Mouse (Mus musculus): ENCODE measurements around the gene Ptn. TPM values are rescaled to one million over a fixed set of nuclear protein-coding genes. Genes with fewer than 3 reads are reported as not detected.

The Ptn gene
- polyA plus RNA-seq, 1 experiment from 2014 or later = 472 TPM

GRCm38 (mm10) chr6:36806906-36807305 lies 3.1 kb downstream of the Ptn start:
- H3K27me3 ChIP-seq (replicated peaks; ENCODE audit: control insufficient read depth, insufficient read depth, low read length) = no peaks in the 10 kb centered on the region
- no peaks in the 10 kb centered on the region for H3K36me3 ChIP-seq (ENCODE audit: control insufficient read depth, insufficient read depth)
- no peak overlapping the region for H3K9ac ChIP-seq (replicated peaks; ENCODE audit: low read depth, low read length)
- H3K9me3 ChIP-seq (ENCODE audit: control insufficient read depth, low read length) = no peaks in the 10 kb centered on the region
- H3K4me1 ChIP-seq (replicated peaks; ENCODE audit: control insufficient read depth, insufficient read depth, low read length) = peaks cover 23% of the 10 kb centered on the region
- H3K27ac ChIP-seq (ENCODE audit: low read length) = no peak overlapping the region
- peak overlapping the region; percentile 29 for H3K4me2 ChIP-seq (ENCODE audit: low read length)
- H3K4me3 ChIP-seq (replicated peaks; ENCODE audit: low read length) = no peak overlapping the region
- no peak for ATAC-seq
- WGBS = 90% methylated on average over 6 of the region's 6 CpGs

- H3K4me3 ChIP-seq (replicated peaks; ENCODE audit: low read length) = no peak overlapping the region
- no peaks in the 10 kb centered on the region for H3K36me3 ChIP-seq (ENCODE audit: control insufficient read depth, insufficient read depth)
- ATAC-seq = no peak
- H3K9ac ChIP-seq (replicated peaks; ENCODE audit: low read depth, low read length) = no peak overlapping the region
- no peak overlapping the region for H3K4me2 ChIP-seq (ENCODE audit: low read length)
- peaks cover 7% of the 10 kb centered on the region for H3K4me1 ChIP-seq (replicated peaks; ENCODE audit: control insufficient read depth, insufficient read depth, low read length)
- H3K9me3 ChIP-seq (ENCODE audit: control insufficient read depth, low read length) = no peaks in the 10 kb centered on the region
- no peak overlapping the region for H3K27ac ChIP-seq (ENCODE audit: low read length)
- WGBS = 79% methylated on average over 5 of the region's 5 CpGs
- no peaks in the 10 kb centered on the region for H3K27me3 ChIP-seq (replicated peaks; ENCODE audit: control insufficient read depth, insufficient read depth, low read length)
Measured at GRCm38 (mm10) chr6:36800309-36800946, 9.6 kb downstream of the Ptn start.

GRCm38 (mm10) chr6:36797066-36797655 lies 12.9 kb downstream of the Ptn start:
- no peak overlapping the region for H3K4me2 ChIP-seq (ENCODE audit: low read length)
- no peaks in the 10 kb centered on the region for H3K27me3 ChIP-seq (replicated peaks; ENCODE audit: control insufficient read depth, insufficient read depth, low read length)
- no peak for ATAC-seq
- 15% methylated on average over 3 of the region's 3 CpGs for WGBS
- no peaks in the 10 kb centered on the region for H3K36me3 ChIP-seq (ENCODE audit: control insufficient read depth, insufficient read depth)
- no peaks in the 10 kb centered on the region for H3K9me3 ChIP-seq (ENCODE audit: control insufficient read depth, low read length)
- H3K27ac ChIP-seq (ENCODE audit: low read length) = no peak overlapping the region
- H3K4me1 ChIP-seq (replicated peaks; ENCODE audit: control insufficient read depth, insufficient read depth, low read length) = peaks cover 11% of the 10 kb centered on the region
- H3K9ac ChIP-seq (replicated peaks; ENCODE audit: low read depth, low read length) = no peak overlapping the region
- H3K4me3 ChIP-seq (replicated peaks; ENCODE audit: low read length) = no peak overlapping the region

GRCm38 (mm10) chr6:36794535-36794934 lies 15.5 kb downstream of the Ptn start:
- H3K4me1 ChIP-seq (replicated peaks; ENCODE audit: control insufficient read depth, insufficient read depth, low read length) = peaks cover 12% of the 10 kb centered on the region
- H3K27me3 ChIP-seq (replicated peaks; ENCODE audit: control insufficient read depth, insufficient read depth, low read length) = no peaks in the 10 kb centered on the region
- no peak overlapping the region for H3K4me3 ChIP-seq (replicated peaks; ENCODE audit: low read length)
- no peak overlapping the region for H3K4me2 ChIP-seq (ENCODE audit: low read length)
- H3K27ac ChIP-seq (ENCODE audit: low read length) = no peak overlapping the region
- 89% methylated on average over 4 of the region's 4 CpGs for WGBS
- H3K9me3 ChIP-seq (ENCODE audit: control insufficient read depth, low read length) = no peaks in the 10 kb centered on the region
- ATAC-seq = no peak
- no peak overlapping the region for H3K9ac ChIP-seq (replicated peaks; ENCODE audit: low read depth, low read length)
- no peaks in the 10 kb centered on the region for H3K36me3 ChIP-seq (ENCODE audit: control insufficient read depth, insufficient read depth)

GRCm38 (mm10) chr6:36793775-36794174 lies 16.2 kb downstream of the Ptn start:
- Histone ChIP-seq H3K27ac (ENCODE audit: low read length) (no peak overlapping the region), H3K4me2 (ENCODE audit: low read length) (no peak overlapping the region), H3K27me3 (replicated peaks; ENCODE audit: control insufficient read depth, insufficient read depth, low read length) (no peaks in the 10 kb centered on the region), H3K9ac (replicated peaks; ENCODE audit: low read depth, low read length) (no peak overlapping the region), H3K36me3 (ENCODE audit: control insufficient read depth, insufficient read depth) (no peaks in the 10 kb centered on the region), H3K4me3 (replicated peaks; ENCODE audit: low read length) (no peak overlapping the region), H3K4me1 (replicated peaks; ENCODE audit: control insufficient read depth, insufficient read depth, low read length) (peaks cover 15% of the 10 kb centered on the region), H3K9me3 (ENCODE audit: control insufficient read depth, low read length) (no peaks in the 10 kb centered on the region)
- WGBS = 57% methylated on average over 5 of the region's 5 CpGs
- no peak for ATAC-seq

- Histone ChIP-seq H3K27me3 (replicated peaks; ENCODE audit: control insufficient read depth, insufficient read depth, low read length) (no peaks in the 10 kb centered on the region), H3K4me1 (replicated peaks; ENCODE audit: control insufficient read depth, insufficient read depth, low read length) (peaks cover 35% of the 10 kb centered on the region), H3K36me3 (ENCODE audit: control insufficient read depth, insufficient read depth) (no peaks in the 10 kb centered on the region), H3K27ac (ENCODE audit: low read length) (no peak overlapping the region), H3K4me2 (ENCODE audit: low read length) (no peak overlapping the region), H3K9ac (replicated peaks; ENCODE audit: low read depth, low read length) (no peak overlapping the region), H3K9me3 (ENCODE audit: control insufficient read depth, low read length) (no peaks in the 10 kb centered on the region), H3K4me3 (replicated peaks; ENCODE audit: low read length) (no peak overlapping the region)
- WGBS = 46% methylated on average over 4 of the region's 4 CpGs
- no peak for ATAC-seq
Measured at GRCm38 (mm10) chr6:36789261-36789660, 20.8 kb downstream of the Ptn start.

GRCm38 (mm10) chr6:36788576-36789191 lies 21.3 kb downstream of the Ptn start:
- Histone ChIP-seq H3K9ac (replicated peaks; ENCODE audit: low read depth, low read length) (peak overlapping the region; percentile 12; the same call in 1 of the 2 replicates), H3K27me3 (replicated peaks; ENCODE audit: control insufficient read depth, insufficient read depth, low read length) (no peaks in the 10 kb centered on the region), H3K27ac (ENCODE audit: low read length) (peak overlapping the region; percentile 44; the same call in 1 of the 2 replicates), H3K4me2 (ENCODE audit: low read length) (no peak overlapping the region), H3K36me3 (ENCODE audit: control insufficient read depth, insufficient read depth) (no peaks in the 10 kb centered on the region), H3K4me3 (replicated peaks; ENCODE audit: low read length) (no peak overlapping the region), H3K4me1 (replicated peaks; ENCODE audit: control insufficient read depth, insufficient read depth, low read length) (peaks cover 34% of the 10 kb centered on the region), H3K9me3 (ENCODE audit: control insufficient read depth, low read length) (no peaks in the 10 kb centered on the region)
- WGBS = 12% methylated on average over 12 of the region's 12 CpGs
- ATAC-seq = peak; percentile 39

- no peak overlapping the region for H3K9ac ChIP-seq (replicated peaks; ENCODE audit: low read depth, low read length)
- peaks cover 29% of the 10 kb centered on the region for H3K4me1 ChIP-seq (replicated peaks; ENCODE audit: control insufficient read depth, insufficient read depth, low read length)
- H3K9me3 ChIP-seq (ENCODE audit: control insufficient read depth, low read length) = no peaks in the 10 kb centered on the region
- no peaks in the 10 kb centered on the region for H3K36me3 ChIP-seq (ENCODE audit: control insufficient read depth, insufficient read depth)
- WGBS = 21% methylated on average over 3 of the region's 3 CpGs
- H3K4me2 ChIP-seq (ENCODE audit: low read length) = no peak overlapping the region
- no peaks in the 10 kb centered on the region for H3K27me3 ChIP-seq (replicated peaks; ENCODE audit: control insufficient read depth, insufficient read depth, low read length)
- H3K4me3 ChIP-seq (replicated peaks; ENCODE audit: low read length) = no peak overlapping the region
- peak overlapping the region; percentile 75 for H3K27ac ChIP-seq (ENCODE audit: low read length)
- peak; percentile 80 for ATAC-seq
Measured at GRCm38 (mm10) chr6:36784682-36785208, 25.3 kb downstream of the Ptn start.

- Histone ChIP-seq H3K4me1 (replicated peaks; ENCODE audit: control insufficient read depth, insufficient read depth, low read length) (peaks cover 26% of the 10 kb centered on the region), H3K4me2 (ENCODE audit: low read length) (no peak overlapping the region), H3K27ac (ENCODE audit: low read length) (no peak overlapping the region), H3K4me3 (replicated peaks; ENCODE audit: low read length) (no peak overlapping the region), H3K27me3 (replicated peaks; ENCODE audit: control insufficient read depth, insufficient read depth, low read length) (no peaks in the 10 kb centered on the region), H3K36me3 (ENCODE audit: control insufficient read depth, insufficient read depth) (no peaks in the 10 kb centered on the region), H3K9me3 (ENCODE audit: control insufficient read depth, low read length) (no peaks in the 10 kb centered on the region), H3K9ac (replicated peaks; ENCODE audit: low read depth, low read length) (no peak overlapping the region)
- WGBS = 78% methylated on average over 4 of the region's 4 CpGs
- ATAC-seq = no peak
Measured at GRCm38 (mm10) chr6:36782481-36782880, 27.5 kb downstream of the Ptn start.
